Mouse (Mus musculus) midbrain, embryonic 14.5 days (tissue): Measurements from ENCODE around the gene Limk1. TPM values are rescaled to one million over a fixed set of nuclear protein-coding genes. Genes with fewer than 3 reads are reported as not detected.
A peak's percentile ranks its signal among the peaks of the same experiment; 100 is the strongest.
"Not testable (repeated sequence)": the region's sequence is repeated elsewhere in the genome, so short reads cannot be mapped to it uniquely, and the experiment has no call there.

Experiments
- ATAC-seq: fragments of 200-750 bp; cut with Nextera tagmentation; 2 replicates; pipeline ENCODE4 v1.8.0; 2017; ENCODE audit warnings: moderate number of reproducible peaks, moderate library complexity; ENCODE audit not compliant: low FRiP score, low TSS enrichment
- DNase-seq: peaks from one replicate; pipeline ENCODE4 v3.0.0-alpha.2; 2015
- H3K27ac ChIP-seq: fragments of 300-500 bp; sonication (generic); replicated peaks from 2 replicates; pipeline ENCODE4 v1.5.1; 2014; ENCODE audit warnings: mild to moderate bottlenecking, low read depth, low read length, moderate library complexity
- H3K27me3 ChIP-seq: fragments of 300-500 bp; sonication (generic); 2 replicates; pipeline ENCODE4 v1.6.1; 2014; ENCODE audit warnings: low read length, control low read depth, mixed read lengths; ENCODE audit not compliant: control insufficient read depth, insufficient read depth
- H3K36me3 ChIP-seq: fragments of 300-500 bp; sonication (generic); 2 replicates; pipeline ENCODE4 v1.6.1; 2014; ENCODE audit warnings: low read length, control low read depth; ENCODE audit not compliant: control insufficient read depth, insufficient read depth
- H3K4me1 ChIP-seq: fragments of 300-500 bp; sonication (generic); 2 replicates; pipeline ENCODE4 v1.6.1; 2014; ENCODE audit warnings: mild to moderate bottlenecking, antibody characterized with exemption, low read length, control low read depth; ENCODE audit not compliant: control insufficient read depth, insufficient read depth
- H3K4me2 ChIP-seq: fragments of 300-500 bp; sonication (generic); 2 replicates; pipeline ENCODE4 v1.6.1; 2014; ENCODE audit warnings: mild to moderate bottlenecking, low read length, moderate library complexity
- H3K4me3 ChIP-seq: fragments of 300-500 bp; sonication (generic); replicated peaks from 2 replicates; pipeline ENCODE4 v1.5.1; 2014; ENCODE audit warnings: low read depth, low read length
- H3K9ac ChIP-seq: fragments of 300-500 bp; sonication (generic); replicated peaks from 2 replicates; pipeline ENCODE4 v1.6.1; 2014; ENCODE audit warnings: mild to moderate bottlenecking, low read length, moderate library complexity
- H3K9me3 ChIP-seq: fragments of 300-500 bp; sonication (generic); 2 replicates; pipeline ENCODE4 v1.6.1; 2016; ENCODE audit warnings: low read length, control low read depth, mixed read lengths; ENCODE audit not compliant: control insufficient read depth
- WGBS: fragments of 180-500 bp; shearing (Covaris S2); extraction: QIAGEN DNeasy Blood & Tissue Kit; methylation state at CpG from one replicate; pipeline ENCODE4 v1.1.7; 2014; 5-methylcytosine and 5-hydroxymethylcytosine counted together
- polyA plus RNA-seq: library from polyadenylated mRNA; unstranded; fragments of >200 nt; fragmentation: Nextera tagmentation; extraction: Ambion mirVana; gene quantifications from 2 replicates; pipeline ENCODE4 v1.2.1, GENCODE M21; 2014

The Limk1 gene
- polyA plus RNA-seq, 1 experiment from 2014 or later: 22.3 TPM

DNA sequence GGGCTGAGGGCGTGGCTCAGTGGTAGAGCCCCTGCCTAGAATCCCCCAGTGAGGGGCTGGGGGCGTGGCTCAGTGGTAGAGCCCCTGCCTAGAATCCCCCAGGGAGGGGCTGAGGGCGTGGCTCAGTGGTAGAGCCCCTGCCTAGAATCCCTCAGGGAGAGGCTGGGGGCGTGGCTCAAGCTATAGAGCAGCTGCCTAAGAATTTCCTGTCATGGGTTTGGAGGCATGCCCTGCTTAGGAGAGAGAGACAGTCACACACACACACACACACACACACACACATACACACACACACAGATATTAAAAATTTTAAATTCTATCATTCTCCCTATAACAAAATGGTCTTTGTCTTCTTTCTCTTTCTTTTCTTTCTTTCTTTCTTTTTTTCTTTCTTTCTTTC, 39.4 kb downstream of the Limk1 start:
- not testable (repeated sequence) for H3K4me3 ChIP-seq, H3K9me3 ChIP-seq, DNase-seq, H3K36me3 ChIP-seq, H3K4me1 ChIP-seq, H3K4me2 ChIP-seq, H3K9ac ChIP-seq, ATAC-seq, H3K27ac ChIP-seq, H3K27me3 ChIP-seq
- 97% methylated on average over 3 of the region's 4 CpGs for WGBS

DNA sequence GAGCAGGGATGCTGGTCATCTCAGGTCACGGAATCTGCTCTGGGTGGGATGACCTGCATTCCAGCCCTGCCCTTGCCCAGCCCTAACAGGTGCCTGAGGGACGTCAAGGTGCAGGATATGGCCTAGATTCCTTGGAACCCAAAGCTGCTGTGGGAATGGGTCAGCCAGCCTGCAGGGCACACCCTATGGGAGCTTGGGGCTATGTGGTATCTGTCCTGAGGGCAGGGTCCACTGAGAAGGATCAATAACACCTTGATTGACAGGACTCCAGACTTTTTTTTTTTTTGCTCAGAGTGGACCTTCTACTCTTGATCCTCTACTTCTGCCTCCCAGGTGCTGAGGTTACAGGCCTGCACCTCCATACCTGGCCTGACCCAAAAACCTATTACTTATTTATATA, 41.0 kb downstream of the Limk1 start:
- no peaks in the 10 kb centered on the region for H3K27me3 ChIP-seq
- ATAC-seq (no peak), DNase-seq (no peak)
- no peaks in the 10 kb centered on the region for H3K36me3 ChIP-seq
- H3K4me3 ChIP-seq: no peak overlapping the region
- H3K4me2 ChIP-seq: no peak overlapping the region
- WGBS: 78% methylated on average over 2 of the region's 2 CpGs
- no peaks in the 10 kb centered on the region for H3K4me1 ChIP-seq
- no peak overlapping the region for H3K27ac ChIP-seq
- no peaks in the 10 kb centered on the region for H3K9me3 ChIP-seq
- no peak overlapping the region for H3K9ac ChIP-seq

DNA sequence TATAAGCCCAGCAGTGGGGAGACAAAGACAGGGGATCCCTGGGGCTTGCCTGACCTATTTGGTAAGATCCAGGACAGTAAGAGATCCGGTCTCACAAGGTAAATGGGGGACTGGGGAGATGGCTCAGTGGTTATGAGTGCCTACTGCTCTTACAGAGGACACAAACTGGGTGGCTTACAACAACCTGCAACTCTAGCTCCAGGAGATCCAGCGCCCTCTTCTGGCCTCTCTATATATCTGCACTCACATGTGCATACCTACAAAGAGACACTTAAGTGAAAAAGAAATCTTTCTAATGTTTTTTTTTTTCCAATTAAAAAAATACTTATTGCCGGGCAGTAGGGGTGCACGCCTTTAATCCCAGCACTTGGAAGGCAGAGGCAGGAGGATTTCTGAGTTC, 41.9 kb downstream of the Limk1 start:
- H3K36me3 ChIP-seq: no peaks in the 10 kb centered on the region
- no peak overlapping the region for H3K27ac ChIP-seq
- 75% methylated on average over 4 of the region's 4 CpGs for WGBS
- H3K27me3 ChIP-seq: no peaks in the 10 kb centered on the region
- no peak overlapping the region for H3K9ac ChIP-seq
- H3K4me3 ChIP-seq: no peak overlapping the region
- H3K4me1 ChIP-seq: no peaks in the 10 kb centered on the region
- no peaks in the 10 kb centered on the region for H3K9me3 ChIP-seq
- no peak overlapping the region for H3K4me2 ChIP-seq
- ATAC-seq (no peak), DNase-seq (no peak)

DNA sequence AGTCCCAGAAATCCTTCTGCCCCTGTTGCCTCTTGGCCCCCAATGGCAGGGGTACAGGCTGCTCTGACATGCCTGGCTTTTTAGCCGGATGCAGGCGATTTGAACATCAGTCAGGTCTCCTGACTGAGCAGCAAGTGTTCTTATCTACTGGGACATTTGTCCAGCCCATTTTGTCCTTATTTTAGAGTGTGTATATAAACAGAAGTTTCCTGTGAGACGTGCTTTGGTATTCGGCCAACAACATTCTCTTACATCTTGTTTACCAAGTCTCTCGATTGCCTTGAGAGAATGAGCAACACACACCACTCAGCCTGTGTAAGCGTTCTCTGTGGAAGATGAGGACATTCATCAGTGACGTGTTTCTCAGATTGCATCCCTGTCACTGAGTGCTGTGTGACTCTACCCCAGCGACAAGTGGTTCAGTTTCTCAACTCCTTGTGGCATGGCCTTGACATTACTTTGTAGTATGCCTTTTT, 43.7 kb downstream of the Limk1 start:
- Histone ChIP-seq H3K36me3 (no peaks in the 10 kb centered on the region), H3K27ac (no peak overlapping the region), H3K4me1 (0 out of 2 replicates have a peak, but pooled peaks cover 3% of the 10 kb centered on the region), H3K9me3 (no peaks in the 10 kb centered on the region), H3K9ac (no peak overlapping the region), H3K4me2 (no peak overlapping the region), H3K27me3 (no peaks in the 10 kb centered on the region), H3K4me3 (no peak overlapping the region)
- ATAC-seq (no peak), DNase-seq (no peak)
- WGBS: 82% methylated on average over 8 of the region's 8 CpGs

DNA sequence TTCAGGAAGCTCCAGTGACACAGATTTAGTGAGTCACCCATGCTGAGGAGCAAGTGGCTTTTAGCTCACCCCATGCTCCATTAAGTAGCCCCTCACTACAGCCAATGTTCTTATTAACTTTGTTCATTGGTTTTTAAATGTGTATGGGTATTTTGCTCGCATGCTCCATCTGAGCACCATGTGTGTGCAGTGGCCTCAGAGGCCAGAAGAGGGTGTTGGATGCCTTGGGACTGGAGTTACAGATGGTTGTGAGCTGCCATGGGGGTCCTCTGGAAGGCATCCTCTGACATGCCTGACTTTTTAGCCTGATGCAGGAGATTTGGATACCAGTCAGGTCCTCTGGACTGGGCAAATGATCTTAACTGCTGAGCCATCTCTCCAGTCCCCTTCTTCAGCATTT, 44.3 kb downstream of the Limk1 start:
- Histone ChIP-seq H3K36me3 (no peaks in the 10 kb centered on the region), H3K9me3 (no peaks in the 10 kb centered on the region), H3K27me3 (no peaks in the 10 kb centered on the region), H3K9ac (no peak overlapping the region), H3K27ac (no peak overlapping the region), H3K4me1 (0 out of 2 replicates have a peak, but pooled peaks cover 4% of the 10 kb centered on the region), H3K4me2 (no peak overlapping the region), H3K4me3 (no peak overlapping the region)
- DNase-seq (no peak), ATAC-seq (no peak)
- WGBS: 73% methylated on average over 1 of the region's 1 CpGs

DNA sequence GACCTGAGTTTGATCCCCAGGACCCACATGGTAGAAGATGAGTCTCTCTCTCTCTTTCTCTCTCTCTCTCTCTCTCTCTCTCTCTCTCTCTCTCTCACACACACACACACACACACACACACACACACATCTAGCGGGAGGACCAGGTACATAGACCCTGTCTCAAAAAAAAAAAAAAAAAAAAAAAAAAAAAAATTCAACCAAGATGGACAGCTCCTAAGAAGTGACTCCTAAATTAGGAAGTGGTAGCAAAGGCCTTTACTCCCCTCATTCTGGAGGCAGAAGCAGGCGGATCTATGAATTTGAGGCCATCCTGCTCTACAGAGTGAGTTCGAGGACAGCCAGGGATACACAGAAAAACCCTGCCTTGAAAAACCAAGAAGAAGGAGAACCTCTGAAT, 48.0 kb downstream of the Limk1 start:
- H3K36me3 ChIP-seq: peaks cover 9% of the 10 kb centered on the region; the same call in 1 of the 2 replicates
- H3K9ac ChIP-seq: no peak overlapping the region
- no peak for DNase-seq
- H3K4me3 ChIP-seq: no peak overlapping the region
- H3K4me2 ChIP-seq: no peak overlapping the region
- WGBS: 91% methylated on average over 3 of the region's 3 CpGs
- no peaks in the 10 kb centered on the region for H3K9me3 ChIP-seq
- H3K27ac ChIP-seq: no peak overlapping the region
- peaks cover 11% of the 10 kb centered on the region for H3K4me1 ChIP-seq
- ATAC-seq: no peak
- no peaks in the 10 kb centered on the region for H3K27me3 ChIP-seq

DNA sequence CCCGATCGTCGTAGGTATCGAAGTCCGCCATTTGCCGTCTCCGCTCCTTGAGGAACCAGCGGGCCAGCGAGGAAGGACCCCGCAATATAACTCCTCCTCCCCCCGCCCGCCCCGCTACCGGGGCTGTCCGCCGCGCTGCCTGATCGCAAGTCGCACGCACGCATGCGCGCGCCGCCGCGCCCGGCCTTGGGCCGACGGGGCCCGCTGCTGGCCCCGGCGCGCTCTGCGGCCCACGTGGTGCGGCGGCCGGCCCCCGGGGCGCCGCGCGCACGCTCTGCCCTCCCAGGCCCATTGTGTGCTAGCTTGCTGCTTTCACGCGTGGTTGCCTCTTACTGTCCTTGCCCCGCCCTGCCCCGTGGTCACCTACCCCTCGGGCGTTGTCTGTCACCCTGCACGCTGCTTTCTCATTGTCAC, 49.1 kb downstream of the Limk1 start, which contains the start of gene Eif4h:
Eif4h (minus strand) TSS at position 222 of the 414 bp plus-strand sequence.
- WGBS: 0% methylated on average over 52 of the region's 52 CpGs
- Histone ChIP-seq H3K9ac (peak within 1 kb of the TSS; percentile 97), H3K9me3 (no peaks in the 10 kb centered on the region), H3K36me3 (peaks cover 12% of the 10 kb centered on the region; the same call in 1 of the 2 replicates), H3K4me2 (peak within 1 kb of the TSS; percentile 90), H3K27me3 (no peaks in the 10 kb centered on the region), H3K4me3 (peak within 1 kb of the TSS; percentile 97), H3K4me1 (peaks cover 11% of the 10 kb centered on the region), H3K27ac (peak within 1 kb of the TSS; percentile 93)
- peak; percentile 95 for ATAC-seq
- DNase-seq: peak; percentile 99

DNA sequence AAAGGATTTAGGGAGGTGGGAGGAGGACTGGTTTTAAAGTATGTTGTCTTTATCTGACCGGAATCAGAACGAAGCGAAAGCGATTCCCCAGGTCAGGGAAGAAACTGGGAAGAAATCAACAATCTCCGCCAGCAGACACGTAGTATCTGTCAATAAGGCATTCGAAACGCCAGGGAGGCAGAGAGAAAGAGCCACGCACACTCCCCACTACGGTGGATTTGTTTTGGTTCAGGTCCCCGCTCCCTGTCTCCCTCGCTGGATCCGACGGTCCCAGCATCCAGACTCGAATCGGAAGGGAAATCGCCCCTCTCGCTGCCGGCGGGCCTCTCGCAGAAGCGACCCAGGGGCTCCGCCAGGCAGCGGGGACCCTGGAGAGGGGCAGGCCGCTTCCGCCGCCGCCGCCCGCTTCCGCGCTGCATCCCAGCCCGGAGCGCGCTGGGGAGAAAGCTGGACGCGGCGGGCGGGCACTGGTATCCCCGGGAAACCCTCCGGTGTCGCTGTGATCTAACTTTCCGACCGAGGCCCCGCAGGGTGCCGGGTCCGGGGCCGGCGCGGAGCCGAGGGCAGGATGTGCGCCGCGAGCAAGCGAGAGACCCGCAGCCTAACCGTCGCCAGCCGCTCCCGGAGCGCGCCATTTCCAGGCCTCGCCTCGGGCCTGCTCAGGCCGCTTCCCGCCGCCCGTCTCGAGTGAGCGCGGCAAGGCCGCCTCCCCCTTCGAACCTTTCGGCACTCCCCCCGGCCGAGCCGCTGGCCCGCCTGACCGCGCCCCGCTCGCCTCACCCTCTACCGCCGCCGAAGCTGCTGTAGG, 49.7 kb downstream of the Limk1 start:
- Histone ChIP-seq H3K27me3 (no peaks in the 10 kb centered on the region), H3K4me1 (peaks cover 11% of the 10 kb centered on the region), H3K27ac (peak overlapping the region; percentile 93), H3K36me3 (peaks cover 16% of the 10 kb centered on the region; the same call in 1 of the 2 replicates), H3K4me2 (peak overlapping the region; percentile 90), H3K9me3 (no peaks in the 10 kb centered on the region), H3K9ac (peak overlapping the region; percentile 97), H3K4me3 (peak overlapping the region; percentile 97)
- WGBS: under 1% methylated on average over 82 of the region's 85 CpGs
- DNase-seq: no peak
- ATAC-seq: peak; percentile 77
